Mouse (Mus musculus) heart, postnatal 0 days (tissue): ENCODE measurements around the gene Dab1. TPM values are rescaled to one million over a fixed set of nuclear protein-coding genes. Genes with fewer than 3 reads are reported as not detected.

Experiments used
- ATAC-seq: fragments of 200-750 bp; cut with Nextera tagmentation; 2 replicates; pipeline ENCODE4 v1.8.0; 2017; ENCODE audit warnings: low read depth, moderate number of reproducible peaks, moderate library complexity; ENCODE audit not compliant: insufficient read depth
- DNase-seq: peaks from one replicate; pipeline ENCODE4 v3.0.0-alpha.2; 2016; ENCODE audit warnings: low spot score
- H3K27ac ChIP-seq: fragments of 300-500 bp; sonication (generic); 2 replicates; pipeline ENCODE4 v1.5.1; 2014; ENCODE audit warnings: low read depth, mild to moderate bottlenecking
- H3K27me3 ChIP-seq: fragments of 300-500 bp; sonication (generic); 2 replicates; pipeline ENCODE4 v1.6.1; 2014; ENCODE audit warnings: low read length, mixed read lengths; ENCODE audit not compliant: control insufficient read depth, insufficient read depth
- H3K36me3 ChIP-seq: fragments of 300-500 bp; sonication (generic); replicated peaks from 2 replicates; pipeline ENCODE4 v1.6.1; 2014; ENCODE audit warnings: low read length, mixed read lengths; ENCODE audit not compliant: control insufficient read depth, insufficient read depth
- H3K4me1 ChIP-seq: fragments of 300-500 bp; sonication (generic); 2 replicates; pipeline ENCODE4 v1.6.1; 2014; ENCODE audit warnings: antibody characterized with exemption; ENCODE audit not compliant: control insufficient read depth, insufficient read depth
- H3K4me2 ChIP-seq: fragments of 300-500 bp; sonication (generic); 2 replicates; pipeline ENCODE4 v1.6.1; 2014; ENCODE audit warnings: low read depth, mild to moderate bottlenecking, low read length, moderate library complexity
- H3K4me3 ChIP-seq: fragments of 300-500 bp; sonication (generic); 2 replicates; pipeline ENCODE4 v1.5.1; 2014; ENCODE audit warnings: low read depth, low read length
- H3K9ac ChIP-seq: fragments of 300-500 bp; sonication (generic); replicated peaks from 2 replicates; pipeline ENCODE4 v1.6.1; 2014; ENCODE audit warnings: low read depth, low read length, mixed read lengths
- H3K9me3 ChIP-seq: fragments of 300-500 bp; sonication (generic); replicated peaks from 2 replicates; pipeline ENCODE4 v1.6.1; 2016; ENCODE audit warnings: low read length; ENCODE audit not compliant: control insufficient read depth
- CTCF ChIP-seq: IDR thresholded peaks from 2 replicates; pipeline ENCODE4 v1.5.1; 2016; ENCODE audit warnings: antibody characterized with exemption, control low read depth, low read depth
- EP300 ChIP-seq: IDR thresholded peaks from 2 replicates; pipeline ENCODE4 v1.6.1; 2016; ENCODE audit warnings: antibody characterized with exemption, low read depth
- WGBS: fragments of 180-500 bp; shearing (Covaris S2); extraction: QIAGEN DNeasy Blood & Tissue Kit; methylation state at CpG from one replicate; pipeline ENCODE4 v1.1.7; 2014; 5-methylcytosine and 5-hydroxymethylcytosine counted together
- polyA plus RNA-seq: library from polyadenylated mRNA; unstranded; fragments of >200 nt; fragmentation: Nextera tagmentation; extraction: Ambion mirVana; gene quantifications from 2 replicates; pipeline ENCODE4 v1.2.1, GENCODE M21; 2015
- total RNA-seq: library from RNA; depleted of rRNA; stranded (reverse); fragments of >200 nt; gene quantifications from 2 replicates; pipeline ENCODE4 v1.2.3, GENCODE M21; 2014; ENCODE audit warnings: low replicate concordance

The Dab1 gene
- total and polyA plus RNA-seq, 2 experiments from 2014 or later = 0.27 TPM; not detected in 1

DNA sequence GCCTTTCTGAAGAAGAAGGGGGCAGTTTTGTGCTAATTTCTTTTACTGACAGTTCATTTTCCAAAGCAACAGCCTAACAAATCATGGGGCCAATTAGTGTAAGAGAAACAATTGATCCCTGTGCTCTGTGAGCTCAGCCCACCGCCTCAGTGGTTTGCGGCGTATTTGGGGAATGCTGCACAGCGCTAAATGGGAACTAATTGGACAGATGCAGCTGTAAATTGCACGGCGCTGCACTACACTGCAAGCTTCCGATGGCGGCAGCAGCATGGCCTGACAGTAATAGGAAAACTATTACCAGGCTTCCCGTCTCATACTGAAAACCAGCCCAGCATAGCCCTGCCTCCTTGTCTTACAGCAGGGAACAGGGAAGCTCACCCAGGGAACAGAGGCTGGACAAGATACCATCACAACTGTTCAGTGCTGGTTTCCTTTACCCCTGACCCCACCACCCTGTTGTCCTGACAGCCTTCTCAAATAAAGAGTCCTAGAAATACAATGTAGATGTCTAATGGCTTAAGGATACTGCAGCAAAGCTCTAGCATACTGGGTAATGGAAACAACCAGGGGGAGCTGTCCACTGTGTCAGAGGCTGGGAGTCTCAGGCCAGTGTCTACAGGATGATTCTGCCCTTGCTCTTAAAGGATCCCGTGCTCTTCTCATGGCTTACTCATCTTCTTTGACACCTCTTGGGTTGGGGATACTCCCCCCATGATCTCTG is 1047.8 kb downstream of the Dab1 start:
- Histone ChIP-seq H3K36me3 (no peaks in the 10 kb centered on the region), H3K9me3 (no peaks in the 10 kb centered on the region), H3K4me3 (no peak overlapping the region), H3K27me3 (no peaks in the 10 kb centered on the region), H3K27ac (no peak overlapping the region), H3K9ac (no peak overlapping the region), H3K4me2 (no peak overlapping the region), H3K4me1 (no peaks in the 10 kb centered on the region)
- DNase-seq = no peak
- WGBS = 89% methylated on average over 10 of the region's 10 CpGs
- ATAC-seq = no peak
- TF ChIP-seq CTCF (no peak), EP300 (no peak)

GRCm38 (mm10) chr4:104668061-104668460 is 1048.9 kb downstream of the Dab1 start:
- DNase-seq (no peak), ATAC-seq (no peak)
- Histone ChIP-seq H3K9me3 (no peaks in the 10 kb centered on the region), H3K4me3 (no peak overlapping the region), H3K27ac (no peak overlapping the region), H3K36me3 (no peaks in the 10 kb centered on the region), H3K9ac (no peak overlapping the region), H3K4me2 (no peak overlapping the region), H3K27me3 (no peaks in the 10 kb centered on the region), H3K4me1 (no peaks in the 10 kb centered on the region)
- 77% methylated on average over 6 of the region's 6 CpGs for WGBS
- TF ChIP-seq EP300 = no peak
- TF ChIP-seq CTCF = no peak

DNA sequence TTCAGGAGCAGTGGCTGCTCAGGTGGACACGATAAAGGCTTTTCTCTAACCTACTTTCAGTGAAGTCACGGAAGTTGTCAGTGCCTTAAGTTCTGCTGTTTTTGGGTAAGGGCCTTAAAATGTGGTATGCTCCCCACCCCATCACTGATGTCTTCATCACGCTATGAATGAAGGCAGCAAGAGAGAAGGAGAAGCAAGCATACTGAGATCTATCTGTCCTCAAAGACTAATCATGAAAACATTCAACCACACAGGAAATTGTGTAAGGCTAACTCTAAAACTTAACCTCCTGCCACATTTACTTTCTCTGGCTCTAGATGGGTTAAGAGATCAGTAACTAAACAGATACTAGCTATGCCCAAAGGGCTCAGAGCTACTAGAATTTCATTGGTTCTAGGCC is 1050.2 kb downstream of the Dab1 start:
- ATAC-seq (no peak), DNase-seq (no peak)
- no peak for TF ChIP-seq EP300
- TF ChIP-seq CTCF = no peak
- Histone ChIP-seq H3K9me3 (no peaks in the 10 kb centered on the region), H3K4me3 (no peak overlapping the region), H3K27me3 (no peaks in the 10 kb centered on the region), H3K36me3 (no peaks in the 10 kb centered on the region), H3K4me2 (no peak overlapping the region), H3K4me1 (no peaks in the 10 kb centered on the region), H3K9ac (no peak overlapping the region), H3K27ac (no peak overlapping the region)
- 83% methylated on average over 3 of the region's 3 CpGs for WGBS

DNA sequence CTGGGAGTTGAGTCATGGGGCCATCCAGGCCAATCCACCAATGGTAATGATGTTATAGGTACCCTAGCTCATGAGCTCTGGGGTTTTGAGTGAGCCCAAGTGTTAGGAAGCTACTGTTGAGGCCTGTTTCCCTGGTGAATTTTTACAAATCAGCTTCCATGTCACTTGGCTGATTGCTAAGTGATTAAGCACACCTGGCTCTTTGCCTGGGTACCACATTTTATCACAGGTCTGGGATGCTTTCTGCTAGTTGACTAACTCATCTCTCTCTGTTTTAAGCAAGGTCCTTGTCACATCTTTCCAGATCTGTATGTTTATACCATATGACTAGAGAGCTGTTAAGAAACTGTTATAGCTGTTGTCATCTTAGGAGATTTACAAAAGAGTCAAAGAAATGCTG is 1051.6 kb downstream of the Dab1 start:
- Histone ChIP-seq H3K36me3 (no peaks in the 10 kb centered on the region), H3K4me2 (no peak overlapping the region), H3K9me3 (no peaks in the 10 kb centered on the region), H3K27ac (no peak overlapping the region), H3K27me3 (no peaks in the 10 kb centered on the region), H3K4me1 (no peaks in the 10 kb centered on the region), H3K9ac (no peak overlapping the region), H3K4me3 (no peak overlapping the region)
- no peak for ATAC-seq
- TF ChIP-seq EP300 (no peak), CTCF (no peak)
- no peak for DNase-seq

DNA sequence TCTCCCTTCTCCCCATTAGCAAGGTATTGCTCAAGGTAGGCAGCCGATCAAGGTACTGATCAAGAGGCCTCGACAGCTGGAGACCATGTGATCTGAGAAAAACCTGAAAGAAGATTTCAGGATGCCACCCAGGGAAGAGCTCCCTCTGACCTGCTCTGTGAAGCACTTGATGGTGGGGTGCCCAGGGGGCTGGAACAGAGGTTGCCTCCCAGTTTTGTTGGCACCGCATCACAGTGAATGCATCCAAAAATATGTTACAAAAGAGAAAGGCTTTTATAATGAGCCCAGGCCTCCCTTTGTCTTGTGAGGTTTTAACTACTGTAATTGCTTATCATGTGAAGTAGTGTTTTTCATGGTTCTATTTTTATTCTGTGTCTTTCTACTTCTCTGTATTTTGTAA is 1054.2 kb downstream of the Dab1 start:
- no peaks in the 10 kb centered on the region for H3K9me3 ChIP-seq
- no peaks in the 10 kb centered on the region for H3K4me1 ChIP-seq
- no peaks in the 10 kb centered on the region for H3K27me3 ChIP-seq
- no peak overlapping the region for H3K27ac ChIP-seq
- no peaks in the 10 kb centered on the region for H3K36me3 ChIP-seq
- DNase-seq (no peak), ATAC-seq (no peak)
- TF ChIP-seq EP300 = no peak
- no peak for TF ChIP-seq CTCF
- H3K9ac ChIP-seq = no peak overlapping the region
- no peak overlapping the region for H3K4me2 ChIP-seq
- 74% methylated on average over 3 of the region's 3 CpGs for WGBS
- no peak overlapping the region for H3K4me3 ChIP-seq

- DNase-seq = no peak
- H3K36me3 ChIP-seq = no peaks in the 10 kb centered on the region
- H3K9ac ChIP-seq = no peak overlapping the region
- ATAC-seq = no peak
- TF ChIP-seq CTCF (no peak), EP300 (no peak)
- H3K9me3 ChIP-seq = no peaks in the 10 kb centered on the region
- WGBS = 80% methylated on average over 5 of the region's 5 CpGs
- H3K4me2 ChIP-seq = no peak overlapping the region
- no peak overlapping the region for H3K4me3 ChIP-seq
- no peaks in the 10 kb centered on the region for H3K27me3 ChIP-seq
- H3K4me1 ChIP-seq = no peaks in the 10 kb centered on the region
- no peak overlapping the region for H3K27ac ChIP-seq
Observed at GRCm38 (mm10) chr4:104674706-104675105, 1055.5 kb downstream of the Dab1 start.
